Mouse (Mus musculus) stomach, postnatal 0 days (tissue): Measurements from ENCODE around the gene Ssh3. TPM values are rescaled to one million over a fixed set of nuclear protein-coding genes. Genes with fewer than 3 reads are reported as not detected.
A peak's percentile ranks its signal among the peaks of the same experiment; 100 is the strongest.

Source experiments
- ATAC-seq: fragments of 200-750 bp; cut with Nextera tagmentation; 2 replicates; pipeline ENCODE4 v1.8.0; 2017; ENCODE audit not compliant: low FRiP score, low TSS enrichment
- DNase-seq: peaks from one replicate; pipeline ENCODE4 v3.0.0-alpha.2; 2016; ENCODE audit warnings: low spot score
- H3K27ac ChIP-seq: fragments of 300-500 bp; sonication (generic); replicated peaks from 2 replicates; pipeline ENCODE4 v1.5.1; 2014; ENCODE audit warnings: mild to moderate bottlenecking, control low read depth
- H3K27me3 ChIP-seq: fragments of 300-500 bp; sonication (generic); 2 replicates; pipeline ENCODE4 v1.6.1; 2014; ENCODE audit warnings: low read length; ENCODE audit not compliant: control insufficient read depth, insufficient read depth
- H3K36me3 ChIP-seq: fragments of 300-500 bp; sonication (generic); 2 replicates; pipeline ENCODE4 v1.6.1; 2014; ENCODE audit warnings: low read length, mixed read lengths; ENCODE audit not compliant: control insufficient read depth, insufficient read depth
- H3K4me1 ChIP-seq: fragments of 300-500 bp; sonication (generic); replicated peaks from 2 replicates; pipeline ENCODE4 v1.6.1; 2014; ENCODE audit warnings: antibody characterized with exemption; ENCODE audit not compliant: control insufficient read depth, insufficient read depth
- H3K4me2 ChIP-seq: fragments of 300-500 bp; sonication (generic); replicated peaks from 2 replicates; pipeline ENCODE4 v1.6.1; 2014; ENCODE audit warnings: low read depth, mild to moderate bottlenecking, control low read depth, moderate library complexity
- H3K4me3 ChIP-seq: fragments of 300-500 bp; sonication (generic); 2 replicates; pipeline ENCODE4 v1.5.1; 2014; ENCODE audit warnings: low read depth, low read length, control low read depth
- H3K9ac ChIP-seq: fragments of 300-500 bp; sonication (generic); 2 replicates; pipeline ENCODE4 v1.6.1; 2014; ENCODE audit warnings: mild to moderate bottlenecking, low read length, control low read depth, mixed read lengths
- H3K9me3 ChIP-seq: fragments of 300-500 bp; sonication (generic); 2 replicates; pipeline ENCODE4 v1.6.1; 2016; ENCODE audit warnings: low read length; ENCODE audit not compliant: control insufficient read depth
- CTCF ChIP-seq: IDR thresholded peaks from 2 replicates; pipeline ENCODE4 v1.5.1; 2016; ENCODE audit warnings: antibody characterized with exemption, low read depth, mild to moderate bottlenecking, moderate library complexity
- EP300 ChIP-seq: optimal IDR thresholded peaks from 2 replicates; pipeline ENCODE3; 2016; ENCODE audit warnings: antibody characterized with exemption
- WGBS: fragments of 180-500 bp; shearing (Covaris S2); extraction: QIAGEN DNeasy Blood & Tissue Kit; methylation state at CpG from one replicate; pipeline ENCODE4 v1.1.7; 2014; 5-methylcytosine and 5-hydroxymethylcytosine counted together
- polyA plus RNA-seq: library from polyadenylated mRNA; unstranded; fragments of >200 nt; fragmentation: Nextera tagmentation; extraction: Ambion mirVana; gene quantifications from 2 replicates; pipeline ENCODE4 v1.2.1, GENCODE M21; 2015

Gene Ssh3
- polyA plus RNA-seq, 1 experiment from 2014 or later, result 36.9 TPM

- no peaks in the 10 kb centered on the region for H3K27me3 ChIP-seq
- peaks cover 14% of the 10 kb centered on the region for H3K4me1 ChIP-seq
- peak; percentile 81 for ATAC-seq
- no peaks in the 10 kb centered on the region for H3K36me3 ChIP-seq
- H3K9ac ChIP-seq, result peak within 1 kb of the TSS; percentile 93
- DNase-seq, result peak; percentile 87
- WGBS, result 0% methylated on average over 4 of the region's 46 CpGs
- peak; percentile 71 for TF ChIP-seq CTCF
- TF ChIP-seq EP300, result no peak
- H3K4me2 ChIP-seq, result peak within 1 kb of the TSS; percentile 88
- H3K27ac ChIP-seq, result peak within 1 kb of the TSS; percentile 95
- no peaks in the 10 kb centered on the region for H3K9me3 ChIP-seq
- peak within 1 kb of the TSS; percentile 94 for H3K4me3 ChIP-seq
Measured at GRCm38 (mm10) chr19:4306190-4306577, 37.2 kb upstream of the Ssh3 start, which contains the start of gene Grk2. Gene Grk2, minus strand, starts transcription at chr19:4306222.

- Histone ChIP-seq H3K9me3 (no peaks in the 10 kb centered on the region), H3K4me3 (peak overlapping the region; percentile 94), H3K27ac (peak overlapping the region; percentile 95), H3K4me2 (peak overlapping the region; percentile 88), H3K9ac (peak overlapping the region; percentile 93), H3K27me3 (no peaks in the 10 kb centered on the region), H3K4me1 (peaks cover 18% of the 10 kb centered on the region), H3K36me3 (no peaks in the 10 kb centered on the region)
- TF ChIP-seq EP300 (no peak), CTCF (no peak; the same call in 1 of the 2 replicates)
- WGBS, result 1% methylated on average over 28 of the region's 68 CpGs
- DNase-seq, result peak; percentile 59
- peak; percentile 58 for ATAC-seq
Measured at GRCm38 (mm10) chr19:4305491-4306189, 36.7 kb upstream of the Ssh3 start.

GRCm38 (mm10) chr19:4304871-4305321 is 35.9 kb upstream of the Ssh3 start:
- no peaks in the 10 kb centered on the region for H3K9me3 ChIP-seq

GRCm38 (mm10) chr19:4304251-4304821 is 35.4 kb upstream of the Ssh3 start:
- Histone ChIP-seq H3K4me3 (peak overlapping the region; percentile 94), H3K4me1 (peaks cover 24% of the 10 kb centered on the region), H3K27ac (peak overlapping the region; percentile 95), H3K9me3 (no peaks in the 10 kb centered on the region), H3K27me3 (no peaks in the 10 kb centered on the region), H3K36me3 (no peaks in the 10 kb centered on the region), H3K4me2 (peak overlapping the region; percentile 88), H3K9ac (peak overlapping the region; percentile 93)
- 60% methylated on average over 5 of the region's 5 CpGs for WGBS
- ATAC-seq (no peak), DNase-seq (no peak)
- TF ChIP-seq EP300 (no peak), CTCF (peak; percentile 4; the same call in 1 of the 2 replicates)

More at GRCm38 (mm10) chr19:4304871-4305321, 35.9 kb upstream of the Ssh3 start:
- H3K36me3 ChIP-seq, result no peaks in the 10 kb centered on the region
- peak overlapping the region; percentile 94 for H3K4me3 ChIP-seq
- H3K9ac ChIP-seq, result peak overlapping the region; percentile 93
- DNase-seq (no peak), ATAC-seq (peak; percentile 28; the same call in 1 of the 2 replicates)
- peak overlapping the region; percentile 95 for H3K27ac ChIP-seq
- no peak for TF ChIP-seq CTCF
- no peak for TF ChIP-seq EP300
- H3K4me1 ChIP-seq, result peaks cover 24% of the 10 kb centered on the region
- peak overlapping the region; percentile 88 for H3K4me2 ChIP-seq
- H3K27me3 ChIP-seq, result no peaks in the 10 kb centered on the region
- 38% methylated on average over 4 of the region's 4 CpGs for WGBS

- no peak overlapping the region for H3K4me3 ChIP-seq
- DNase-seq (no peak), ATAC-seq (no peak)
- no peak overlapping the region for H3K9ac ChIP-seq
- peaks cover 24% of the 10 kb centered on the region for H3K4me1 ChIP-seq
- H3K36me3 ChIP-seq, result no peaks in the 10 kb centered on the region; the same call in 1 of the 2 replicates
- peak overlapping the region; percentile 25; the same call in 1 of the 2 replicates for H3K27ac ChIP-seq
- WGBS, result 82% methylated on average over 5 of the region's 5 CpGs
- no peaks in the 10 kb centered on the region for H3K9me3 ChIP-seq
- peak overlapping the region; percentile 88; the same call in 1 of the 2 replicates for H3K4me2 ChIP-seq
- no peaks in the 10 kb centered on the region for H3K27me3 ChIP-seq
- TF ChIP-seq EP300 (no peak), CTCF (no peak)
Measured at GRCm38 (mm10) chr19:4303640-4303995, 34.6 kb upstream of the Ssh3 start.
